Mouse (Mus musculus) neural tube, embryonic 15.5 days (tissue): ENCODE measurements at regions not wholly inside any gene's neighbourhood (a gene's known extent, or its start where the extent isn't known, plus 50 kb on each side); places are given as distances from the start of the nearest gene placed in this dataset.

Experiments used
- ATAC-seq: fragments of 200-750 bp; cut with Nextera tagmentation; 2 replicates; pipeline ENCODE4 v1.8.0; 2017; ENCODE audit warnings: mild to moderate bottlenecking, moderate TSS enrichment, moderate library complexity; ENCODE audit not compliant: low FRiP score
- H3K27ac ChIP-seq: fragments of 300-500 bp; sonication (generic); replicated peaks from 2 replicates; pipeline ENCODE4 v1.5.1; 2015; ENCODE audit warnings: mild to moderate bottlenecking, inconsistent platforms
- H3K27me3 ChIP-seq: fragments of 300-500 bp; sonication (generic); replicated peaks from 2 replicates; pipeline ENCODE4 v1.6.1; 2015; ENCODE audit warnings: inconsistent platforms
- H3K36me3 ChIP-seq: fragments of 300-500 bp; sonication (generic); 2 replicates; pipeline ENCODE4 v1.6.1; 2015; ENCODE audit warnings: inconsistent platforms
- H3K4me1 ChIP-seq: fragments of 300-500 bp; sonication (generic); 2 replicates; pipeline ENCODE4 v1.6.1; 2015; ENCODE audit warnings: inconsistent platforms
- H3K4me2 ChIP-seq: fragments of 300-500 bp; sonication (generic); 2 replicates; pipeline ENCODE4 v1.6.1; 2015; ENCODE audit warnings: inconsistent platforms, mild to moderate bottlenecking, moderate library complexity
- H3K4me3 ChIP-seq: fragments of 300-500 bp; sonication (generic); replicated peaks from 2 replicates; pipeline ENCODE4 v1.5.1; 2015; ENCODE audit warnings: mild to moderate bottlenecking, inconsistent platforms
- H3K9ac ChIP-seq: fragments of 300-500 bp; sonication (generic); replicated peaks from 2 replicates; pipeline ENCODE4 v1.6.1; 2015; ENCODE audit warnings: mild to moderate bottlenecking, inconsistent platforms
- H3K9me3 ChIP-seq: fragments of 300-500 bp; sonication (generic); replicated peaks from 2 replicates; pipeline ENCODE4 v1.6.1; 2016; ENCODE audit warnings: inconsistent platforms
- WGBS: fragments of 180-500 bp; shearing (Covaris S2); methylation state at CpG from one replicate; pipeline ENCODE4 v1.1.7; 2015; ENCODE audit warnings: mixed read lengths; 5-methylcytosine and 5-hydroxymethylcytosine counted together

- no peak overlapping the region for H3K27ac ChIP-seq
- no peak for ATAC-seq
- WGBS, result 71% methylated on average over 8 of the region's 8 CpGs
- H3K4me2 ChIP-seq, result no peak overlapping the region
- H3K4me3 ChIP-seq, result no peak overlapping the region
- H3K9ac ChIP-seq, result no peak overlapping the region
- H3K36me3 ChIP-seq, result no peaks in the 10 kb centered on the region
- no peaks in the 10 kb centered on the region for H3K9me3 ChIP-seq
- H3K27me3 ChIP-seq, result no peaks in the 10 kb centered on the region
- H3K4me1 ChIP-seq, result no peaks in the 10 kb centered on the region
These were observed 99.0 kb upstream of the Alg10b start for GRCm38 (mm10) chr15:90125146-90125545.

- H3K4me2 ChIP-seq, result no peak overlapping the region
- H3K9ac ChIP-seq, result no peak overlapping the region
- no peak overlapping the region for H3K4me3 ChIP-seq
- no peaks in the 10 kb centered on the region for H3K36me3 ChIP-seq
- no peaks in the 10 kb centered on the region for H3K9me3 ChIP-seq
- WGBS, result 90% methylated on average over 5 of the region's 5 CpGs
- H3K27ac ChIP-seq, result no peak overlapping the region
- no peak for ATAC-seq
- no peaks in the 10 kb centered on the region for H3K4me1 ChIP-seq
- H3K27me3 ChIP-seq, result no peaks in the 10 kb centered on the region
These were observed 92.3 kb upstream of the Alg10b start for GRCm38 (mm10) chr15:90131777-90132176.

GRCm38 (mm10) chr15:90140966-90141365 is 83.1 kb upstream of the Alg10b start:
- ATAC-seq, result no peak
- Histone ChIP-seq H3K4me1 (no peaks in the 10 kb centered on the region), H3K36me3 (no peaks in the 10 kb centered on the region), H3K27me3 (no peaks in the 10 kb centered on the region), H3K9me3 (no peaks in the 10 kb centered on the region), H3K4me3 (no peak overlapping the region), H3K4me2 (no peak overlapping the region), H3K9ac (no peak overlapping the region), H3K27ac (no peak overlapping the region)
- WGBS, result 52% methylated on average over 5 of the region's 5 CpGs

GRCm38 (mm10) chr15:90148663-90149062 is 75.4 kb upstream of the Alg10b start:
- H3K4me1 ChIP-seq, result no peaks in the 10 kb centered on the region
- H3K9me3 ChIP-seq, result no peaks in the 10 kb centered on the region
- no peak overlapping the region for H3K4me2 ChIP-seq
- 0 out of 2 replicates have a peak, but pooled peaks cover 3% of the 10 kb centered on the region for H3K27me3 ChIP-seq
- H3K27ac ChIP-seq, result no peak overlapping the region
- no peak overlapping the region for H3K4me3 ChIP-seq
- H3K36me3 ChIP-seq, result no peaks in the 10 kb centered on the region
- H3K9ac ChIP-seq, result no peak overlapping the region
- no peak for ATAC-seq

GRCm38 (mm10) chr15:90153821-90154560 is 70.1 kb upstream of the Alg10b start:
- Histone ChIP-seq H3K27ac (no peak overlapping the region), H3K9me3 (no peaks in the 10 kb centered on the region), H3K4me3 (no peak overlapping the region), H3K27me3 (0 out of 2 replicates have a peak, but pooled peaks cover 3% of the 10 kb centered on the region), H3K9ac (no peak overlapping the region), H3K4me2 (no peak overlapping the region), H3K36me3 (no peaks in the 10 kb centered on the region), H3K4me1 (peaks cover 7% of the 10 kb centered on the region)
- no peak for ATAC-seq
- WGBS, result 20% methylated on average over 10 of the region's 10 CpGs
